Mouse (Mus musculus) intestine, embryonic 14.5 days (tissue): ENCODE data around the gene Thumpd3. TPM values are rescaled to one million over a fixed set of nuclear protein-coding genes. Genes with fewer than 3 reads are reported as not detected.

Source experiments
- ATAC-seq: fragments of 200-750 bp; cut with Nextera tagmentation; replicated peaks from 2 replicates; pipeline ENCODE4 v1.8.0; 2017; ENCODE audit warnings: low read depth, moderate number of reproducible peaks, moderate TSS enrichment, moderate library complexity; ENCODE audit not compliant: low FRiP score, low TSS enrichment
- DNase-seq: peaks from one replicate; pipeline ENCODE4 v3.0.0-alpha.2; 2018; ENCODE audit warnings: low spot score
- H3K27ac ChIP-seq: fragments of 300-500 bp; sonication (generic); 2 replicates; pipeline ENCODE4 v1.5.1; 2014; ENCODE audit warnings: low read depth, mild to moderate bottlenecking, control low read depth
- H3K27me3 ChIP-seq: fragments of 300-500 bp; sonication (generic); replicated peaks from 2 replicates; pipeline ENCODE4 v1.6.1; 2014; ENCODE audit warnings: low read length, control low read depth; ENCODE audit not compliant: control insufficient read depth, insufficient read depth
- H3K36me3 ChIP-seq: fragments of 300-500 bp; sonication (generic); 2 replicates; pipeline ENCODE4 v1.6.1; 2014; ENCODE audit warnings: low read length, control low read depth; ENCODE audit not compliant: control insufficient read depth, insufficient read depth
- H3K4me1 ChIP-seq: fragments of 300-500 bp; sonication (generic); replicated peaks from 2 replicates; pipeline ENCODE4 v1.6.1; 2014; ENCODE audit warnings: low read length, control low read depth, mixed read lengths; ENCODE audit not compliant: control insufficient read depth, insufficient read depth
- H3K4me2 ChIP-seq: fragments of 300-500 bp; sonication (generic); 2 replicates; pipeline ENCODE4 v1.6.1; 2014; ENCODE audit warnings: low read length
- H3K4me3 ChIP-seq: fragments of 300-500 bp; sonication (generic); 2 replicates; pipeline ENCODE4 v1.5.1; 2014; ENCODE audit warnings: low read depth, low read length, control low read depth, mixed read lengths
- H3K9ac ChIP-seq: fragments of 300-500 bp; sonication (generic); 2 replicates; pipeline ENCODE4 v1.6.1; 2014; ENCODE audit warnings: mild to moderate bottlenecking, low read length
- H3K9me3 ChIP-seq: fragments of 300-500 bp; sonication (generic); 2 replicates; pipeline ENCODE4 v1.6.1; 2016; ENCODE audit warnings: low read length, control low read depth; ENCODE audit not compliant: control insufficient read depth
- WGBS: fragments of 180-500 bp; shearing (Covaris S2); extraction: QIAGEN DNeasy Blood & Tissue Kit; methylation state at CpG from one replicate; pipeline ENCODE4 v1.1.7; 2014; 5-methylcytosine and 5-hydroxymethylcytosine counted together
- polyA plus RNA-seq: library from polyadenylated mRNA; unstranded; fragments of >200 nt; fragmentation: Nextera tagmentation; extraction: Ambion mirVana; gene quantifications from 2 replicates; pipeline ENCODE4 v1.2.1, GENCODE M21; 2014

Gene Thumpd3
- polyA plus RNA-seq, 1 experiment from 2014 or later, result 48.2 TPM

DNA sequence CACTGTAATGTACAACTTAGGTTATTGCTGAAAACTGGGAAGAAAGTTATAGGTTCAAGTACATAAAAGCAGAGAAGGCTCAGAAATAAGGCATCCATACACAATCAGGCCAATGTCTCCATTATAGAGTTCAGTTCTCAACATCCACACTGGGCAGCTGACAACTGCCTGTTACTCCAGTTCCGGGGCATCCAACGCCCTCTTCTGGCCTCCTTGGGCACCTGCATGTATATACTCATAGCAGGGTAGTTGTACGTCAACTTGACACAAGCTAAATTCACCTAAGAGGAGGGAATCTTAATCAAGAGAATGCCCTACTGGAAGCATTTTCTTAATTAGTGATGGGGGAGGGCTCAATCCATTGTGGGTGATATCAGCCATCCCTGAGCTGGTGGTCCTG lies 13.9 kb upstream of the Thumpd3 start:
- H3K4me1 ChIP-seq, result no peaks in the 10 kb centered on the region
- no peaks in the 10 kb centered on the region for H3K36me3 ChIP-seq
- H3K4me2 ChIP-seq, result no peak overlapping the region
- H3K9ac ChIP-seq, result no peak overlapping the region
- H3K9me3 ChIP-seq, result no peaks in the 10 kb centered on the region
- no peak overlapping the region for H3K4me3 ChIP-seq
- H3K27ac ChIP-seq, result no peak overlapping the region
- ATAC-seq (no peak), DNase-seq (no peak)
- H3K27me3 ChIP-seq, result no peaks in the 10 kb centered on the region
- 72% methylated on average over 3 of the region's 3 CpGs for WGBS

DNA sequence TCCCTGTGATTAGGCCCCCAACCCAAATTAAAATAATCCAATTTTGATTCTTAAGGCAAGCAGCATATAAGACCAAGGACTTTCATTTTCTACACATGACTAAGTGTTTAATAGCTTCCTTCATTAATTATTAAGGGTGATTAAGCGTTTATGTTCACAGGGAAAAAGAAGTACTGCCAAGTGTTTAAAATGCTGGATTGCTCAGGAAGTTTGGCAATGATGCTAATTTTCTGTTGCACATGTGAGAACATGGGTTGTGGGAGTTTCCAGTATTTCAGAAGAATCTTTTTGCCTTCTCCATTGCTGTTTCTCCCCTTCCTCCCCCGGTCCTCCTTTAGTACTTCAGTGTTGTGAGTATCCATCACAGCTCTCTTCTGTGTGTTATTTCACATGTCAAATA lies 12.8 kb upstream of the Thumpd3 start:
- no peaks in the 10 kb centered on the region for H3K27me3 ChIP-seq
- 85% methylated on average over 2 of the region's 2 CpGs for WGBS
- H3K36me3 ChIP-seq, result no peaks in the 10 kb centered on the region
- H3K27ac ChIP-seq, result no peak overlapping the region
- no peaks in the 10 kb centered on the region for H3K4me1 ChIP-seq
- DNase-seq, result no peak
- H3K9me3 ChIP-seq, result no peaks in the 10 kb centered on the region
- no peak for ATAC-seq
- no peak overlapping the region for H3K4me2 ChIP-seq
- no peak overlapping the region for H3K4me3 ChIP-seq
- H3K9ac ChIP-seq, result no peak overlapping the region

GRCm38 (mm10) chr6:113034466-113034865 lies 11.6 kb upstream of the Thumpd3 start:
- no peaks in the 10 kb centered on the region for H3K27me3 ChIP-seq
- no peak for DNase-seq
- no peak overlapping the region for H3K4me3 ChIP-seq
- no peak overlapping the region for H3K27ac ChIP-seq
- H3K36me3 ChIP-seq, result no peaks in the 10 kb centered on the region
- H3K9me3 ChIP-seq, result no peaks in the 10 kb centered on the region
- H3K4me2 ChIP-seq, result no peak overlapping the region
- ATAC-seq, result no peak
- WGBS, result 76% methylated on average over 6 of the region's 6 CpGs
- H3K4me1 ChIP-seq, result 0 out of 2 replicates have a peak, but pooled peaks cover 3% of the 10 kb centered on the region
- H3K9ac ChIP-seq, result no peak overlapping the region

- no peak overlapping the region for H3K4me3 ChIP-seq
- no peak for DNase-seq
- H3K27ac ChIP-seq, result no peak overlapping the region
- H3K36me3 ChIP-seq, result no peaks in the 10 kb centered on the region
- no peak for ATAC-seq
- no peak overlapping the region for H3K9ac ChIP-seq
- WGBS, result 79% methylated on average over 4 of the region's 4 CpGs
- H3K9me3 ChIP-seq, result no peaks in the 10 kb centered on the region
- no peaks in the 10 kb centered on the region for H3K27me3 ChIP-seq
- no peak overlapping the region for H3K4me2 ChIP-seq
- H3K4me1 ChIP-seq, result 0 out of 2 replicates have a peak, but pooled peaks cover 3% of the 10 kb centered on the region
Observed at GRCm38 (mm10) chr6:113036463-113037175, 9.4 kb upstream of the Thumpd3 start.

DNA sequence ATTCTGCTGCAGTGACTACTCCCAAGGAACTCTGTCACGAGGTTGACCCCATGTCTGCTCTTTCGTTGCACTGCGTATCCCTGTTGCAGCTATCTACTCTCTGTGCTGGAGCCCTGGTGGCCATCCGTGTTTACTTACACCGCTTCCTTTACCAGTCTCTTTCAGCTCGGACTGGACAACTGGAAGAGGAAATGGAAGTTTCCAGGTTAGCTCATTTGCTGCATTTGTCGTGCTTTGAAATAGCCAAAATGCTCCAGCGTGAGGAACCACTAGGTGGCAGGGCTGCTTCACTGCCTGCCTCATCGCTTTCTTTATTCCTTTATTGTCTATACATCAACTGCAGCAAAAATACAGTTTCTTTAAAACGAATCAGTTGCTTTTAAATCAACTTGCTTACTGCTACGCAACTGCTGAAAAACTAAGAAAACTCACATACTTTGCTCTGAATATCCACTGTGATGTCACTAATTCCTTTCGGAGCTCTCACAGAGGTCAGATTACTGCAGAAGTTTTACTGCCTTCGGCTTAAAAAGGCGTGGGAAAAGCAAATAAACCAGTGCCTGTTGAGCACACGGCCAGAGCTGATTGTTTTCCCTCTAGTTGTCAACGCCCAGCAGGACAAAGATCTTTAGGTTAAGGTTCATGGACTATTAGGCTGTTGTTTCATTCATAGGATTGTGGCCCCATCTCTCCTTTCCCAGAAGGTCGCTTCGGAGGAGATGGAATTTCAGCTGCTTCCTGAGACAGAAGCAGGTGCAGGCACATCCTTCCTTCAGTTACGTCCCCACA lies 7.9 kb upstream of the Thumpd3 start:
- peak overlapping the region; percentile 44 for H3K4me2 ChIP-seq
- ATAC-seq (peak; percentile 82), DNase-seq (peak; percentile 84)
- no peaks in the 10 kb centered on the region for H3K27me3 ChIP-seq
- 8% methylated on average over 19 of the region's 19 CpGs for WGBS
- H3K4me3 ChIP-seq, result no peak overlapping the region; the same call in 1 of the 2 replicates
- no peaks in the 10 kb centered on the region for H3K9me3 ChIP-seq
- peak overlapping the region; percentile 38 for H3K9ac ChIP-seq
- H3K27ac ChIP-seq, result peak overlapping the region; percentile 82
- 0 out of 2 replicates have a peak, but pooled peaks cover 3% of the 10 kb centered on the region for H3K4me1 ChIP-seq
- H3K36me3 ChIP-seq, result no peaks in the 10 kb centered on the region

DNA sequence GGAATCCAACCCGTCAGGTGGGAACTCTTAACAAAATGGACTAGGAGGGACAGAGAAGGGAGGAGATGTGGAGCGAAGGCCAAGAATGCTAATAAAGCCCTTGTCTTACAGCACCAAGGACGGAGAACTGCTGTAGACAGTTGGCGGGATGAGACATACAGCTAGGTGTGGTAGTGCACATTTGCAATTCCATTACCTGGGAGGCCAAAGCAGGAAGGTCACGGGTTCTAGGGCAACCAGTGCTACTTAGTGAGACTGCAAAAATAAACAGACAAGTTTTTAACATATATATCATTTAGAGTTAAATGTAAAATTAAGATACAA lies 7.3 kb upstream of the Thumpd3 start:
- Histone ChIP-seq H3K4me1 (0 out of 2 replicates have a peak, but pooled peaks cover 3% of the 10 kb centered on the region), H3K4me2 (peak overlapping the region; percentile 44), H3K36me3 (no peaks in the 10 kb centered on the region), H3K27ac (peak overlapping the region; percentile 82), H3K9ac (no peak overlapping the region; the same call in 1 of the 2 replicates), H3K9me3 (no peaks in the 10 kb centered on the region), H3K27me3 (no peaks in the 10 kb centered on the region), H3K4me3 (no peak overlapping the region)
- ATAC-seq (peak; percentile 60), DNase-seq (no peak)
- 41% methylated on average over 5 of the region's 5 CpGs for WGBS

- Histone ChIP-seq H3K4me1 (peaks cover 6% of the 10 kb centered on the region; the same call in 1 of the 2 replicates), H3K4me3 (no peak overlapping the region), H3K27ac (no peak overlapping the region), H3K4me2 (no peak overlapping the region), H3K9ac (no peak overlapping the region), H3K36me3 (no peaks in the 10 kb centered on the region), H3K27me3 (no peaks in the 10 kb centered on the region), H3K9me3 (no peaks in the 10 kb centered on the region)
- WGBS, result 77% methylated on average over 2 of the region's 2 CpGs
- no peak for ATAC-seq
- no peak for DNase-seq
Observed at GRCm38 (mm10) chr6:113040319-113040718, 5.7 kb upstream of the Thumpd3 start.

GRCm38 (mm10) chr6:113041215-113041990 lies 4.6 kb upstream of the Thumpd3 start:
- Histone ChIP-seq H3K27ac (no peak overlapping the region), H3K9ac (no peak overlapping the region), H3K9me3 (no peaks in the 10 kb centered on the region), H3K4me2 (no peak overlapping the region), H3K4me3 (no peak overlapping the region), H3K4me1 (peaks cover 9% of the 10 kb centered on the region; the same call in 1 of the 2 replicates), H3K27me3 (no peaks in the 10 kb centered on the region), H3K36me3 (no peaks in the 10 kb centered on the region)
- DNase-seq, result no peak
- ATAC-seq, result no peak
- WGBS, result 89% methylated on average over 11 of the region's 11 CpGs
